Mouse (Mus musculus) liver, embryonic 12.5 days (tissue): Measurements from ENCODE around the gene Csn1s2b. TPM values are rescaled to one million over a fixed set of nuclear protein-coding genes. Genes with fewer than 3 reads are reported as not detected.
"Not testable (repeated sequence)": the region's sequence is repeated elsewhere in the genome, so short reads cannot be mapped to it uniquely, and the experiment has no call there.

Source experiments
- ATAC-seq: fragments of 200-750 bp; cut with Nextera tagmentation; 2 replicates; pipeline ENCODE4 v1.8.0; 2017; ENCODE audit warnings: moderate number of reproducible peaks, mild to moderate bottlenecking, moderate library complexity
- H3K27ac ChIP-seq: fragments of 300-500 bp; sonication (generic); 2 replicates; pipeline ENCODE4 v1.5.1; 2016; ENCODE audit warnings: mild to moderate bottlenecking
- H3K27me3 ChIP-seq: fragments of 300-500 bp; sonication (generic); replicated peaks from 2 replicates; pipeline ENCODE4 v1.6.1; 2016; ENCODE audit warnings: mild to moderate bottlenecking, moderate library complexity
- H3K36me3 ChIP-seq: fragments of 300-500 bp; sonication (generic); 2 replicates; pipeline ENCODE4 v1.6.1; 2016; ENCODE audit warnings: mild to moderate bottlenecking, moderate library complexity
- H3K4me1 ChIP-seq: fragments of 300-500 bp; sonication (generic); 2 replicates; pipeline ENCODE4 v1.6.1; 2016
- H3K4me2 ChIP-seq: fragments of 300-500 bp; sonication (generic); 2 replicates; pipeline ENCODE4 v1.6.1; 2016; ENCODE audit warnings: mild to moderate bottlenecking, moderate library complexity
- H3K4me3 ChIP-seq: fragments of 300-500 bp; sonication (generic); 2 replicates; pipeline ENCODE4 v1.5.1; 2016; ENCODE audit warnings: mild to moderate bottlenecking, moderate library complexity
- H3K9ac ChIP-seq: fragments of 300-500 bp; sonication (generic); 2 replicates; pipeline ENCODE4 v1.6.1; 2016; ENCODE audit warnings: mild to moderate bottlenecking, moderate library complexity
- H3K9me3 ChIP-seq: fragments of 300-500 bp; sonication (generic); replicated peaks from 2 replicates; pipeline ENCODE4 v1.6.1; 2016; ENCODE audit warnings: mild to moderate bottlenecking, moderate library complexity
- WGBS: fragments of 180-500 bp; shearing (Covaris S2); methylation state at CpG from one replicate; pipeline ENCODE4 v1.1.7; 2016; ENCODE audit not compliant: insufficient replicate concordance; 5-methylcytosine and 5-hydroxymethylcytosine counted together
- polyA plus RNA-seq: library from polyadenylated mRNA; unstranded; fragments of >200 nt; fragmentation: Nextera tagmentation; extraction: Ambion mirVana; gene quantifications from 2 replicates; pipeline ENCODE4 v1.2.1, GENCODE M21; 2016

The Csn1s2b gene
- polyA plus RNA-seq: not detected in 2 replicates

DNA sequence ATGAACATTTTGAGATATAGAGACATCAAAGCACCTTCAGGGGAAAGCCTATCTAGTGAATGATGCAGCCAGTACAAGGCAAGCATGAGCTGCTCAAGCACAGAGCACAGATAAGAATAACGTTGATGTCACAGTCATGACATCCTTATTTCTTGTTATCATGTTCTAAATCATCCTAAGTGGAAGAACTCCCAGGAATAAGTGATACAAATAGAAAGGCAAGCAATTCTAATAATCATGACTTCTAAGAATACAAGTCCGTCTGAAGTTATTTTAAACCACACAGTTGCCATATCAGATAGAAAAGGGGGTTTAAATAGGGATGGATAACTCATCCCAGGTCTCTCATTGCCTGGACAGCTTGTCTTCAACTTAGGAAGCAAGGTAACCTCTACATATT lies at the start of gene Csn1s2b:
Gene Csn1s2b (plus strand): TSS at position 301 of the 400 bp plus-strand sequence.
- 50% methylated on average over 2 of the region's 2 CpGs for WGBS
- Histone ChIP-seq H3K9me3 (no peaks in the 10 kb centered on the region), H3K4me1 (no peaks in the 10 kb centered on the region), H3K9ac (no peak within 1 kb of the TSS), H3K4me3 (no peak within 1 kb of the TSS), H3K36me3 (no peaks in the 10 kb centered on the region), H3K27me3 (no peaks in the 10 kb centered on the region), H3K27ac (no peak within 1 kb of the TSS), H3K4me2 (no peak within 1 kb of the TSS)
- ATAC-seq: no peak

DNA sequence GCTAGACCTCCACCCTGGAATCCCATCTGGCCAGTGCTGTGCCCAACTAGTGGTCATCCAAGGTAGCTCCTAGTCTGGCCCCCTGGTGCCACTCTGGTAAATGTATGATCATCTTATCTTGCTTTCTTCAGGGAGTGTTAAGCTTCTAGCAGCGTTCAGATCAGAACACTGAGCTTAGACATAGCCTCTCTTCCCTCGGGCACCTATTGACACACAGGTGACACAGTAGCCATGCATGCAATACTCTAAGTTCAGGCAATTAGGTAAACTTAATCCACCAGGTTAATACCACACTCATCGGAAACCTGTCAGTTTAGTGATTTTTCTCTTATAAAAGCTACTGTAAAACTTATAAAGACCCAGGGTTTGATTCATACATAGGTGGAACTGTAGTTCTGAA lies 43.3 kb upstream of the Csn1s2b start:
- H3K27me3 ChIP-seq: no peaks in the 10 kb centered on the region
- H3K9ac ChIP-seq: no peak overlapping the region
- no peak for ATAC-seq
- H3K9me3 ChIP-seq: no peaks in the 10 kb centered on the region
- 57% methylated on average over 3 of the region's 3 CpGs for WGBS
- H3K36me3 ChIP-seq: no peaks in the 10 kb centered on the region
- no peak overlapping the region for H3K4me2 ChIP-seq
- H3K4me3 ChIP-seq: no peak overlapping the region
- no peaks in the 10 kb centered on the region for H3K4me1 ChIP-seq
- no peak overlapping the region for H3K27ac ChIP-seq

DNA sequence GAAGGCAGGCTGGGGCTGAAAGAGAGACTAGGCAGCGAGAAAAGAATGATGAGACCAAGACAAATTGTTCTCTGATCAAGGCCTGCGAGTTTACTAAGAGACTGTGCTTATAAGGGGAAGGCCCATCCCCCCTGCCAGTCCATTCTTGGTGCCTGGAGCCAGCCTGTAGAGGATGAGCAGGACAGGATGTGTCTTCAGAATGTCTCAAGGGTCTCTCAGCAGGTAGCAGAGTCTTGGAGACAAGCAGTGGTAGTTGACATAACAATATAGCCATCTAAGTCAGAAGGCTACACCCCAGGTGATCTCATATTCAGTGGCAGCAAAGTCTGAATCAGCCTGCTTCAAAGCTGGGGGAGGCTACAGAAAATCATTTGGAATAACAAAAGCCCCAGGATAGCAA lies 35.7 kb upstream of the Csn1s2b start:
- not testable (repeated sequence) for H3K27me3 ChIP-seq, H3K4me1 ChIP-seq, H3K4me3 ChIP-seq, H3K36me3 ChIP-seq, ATAC-seq, H3K27ac ChIP-seq, H3K9ac ChIP-seq, H3K4me2 ChIP-seq, H3K9me3 ChIP-seq
- WGBS: 20% methylated on average over 2 of the region's 2 CpGs

DNA sequence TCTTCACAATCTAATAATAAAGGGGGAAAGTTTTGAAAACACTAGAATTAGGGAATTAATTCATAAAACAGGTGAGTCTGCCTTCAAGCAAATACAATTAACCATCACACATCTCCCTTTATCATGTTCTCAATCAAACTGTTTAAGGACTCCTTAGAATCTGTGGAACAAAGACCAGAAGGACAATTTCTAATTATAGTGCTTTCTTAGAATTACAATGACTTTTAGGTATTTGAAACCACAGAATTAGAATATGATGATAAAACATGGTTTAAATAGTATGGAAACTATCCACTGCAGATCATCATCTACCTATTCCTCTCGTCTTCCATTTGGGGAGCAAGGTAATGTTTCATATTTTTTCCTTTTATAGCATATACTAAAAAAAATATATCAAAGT lies 33.6 kb upstream of the Csn1s2b start, which contains the start of gene Csn1s2a:
Gene Csn1s2a (plus strand): TSS at position 301 of the 400 bp plus-strand sequence.
- no peak within 1 kb of the TSS for H3K27ac ChIP-seq
- H3K9me3 ChIP-seq: no peaks in the 10 kb centered on the region
- H3K4me3 ChIP-seq: no peak within 1 kb of the TSS
- no peak for ATAC-seq
- no peaks in the 10 kb centered on the region for H3K4me1 ChIP-seq
- 49% methylated on average over 1 of the region's 1 CpGs for WGBS
- no peak within 1 kb of the TSS for H3K9ac ChIP-seq
- no peak within 1 kb of the TSS for H3K4me2 ChIP-seq
- H3K36me3 ChIP-seq: no peaks in the 10 kb centered on the region
- H3K27me3 ChIP-seq: no peaks in the 10 kb centered on the region

DNA sequence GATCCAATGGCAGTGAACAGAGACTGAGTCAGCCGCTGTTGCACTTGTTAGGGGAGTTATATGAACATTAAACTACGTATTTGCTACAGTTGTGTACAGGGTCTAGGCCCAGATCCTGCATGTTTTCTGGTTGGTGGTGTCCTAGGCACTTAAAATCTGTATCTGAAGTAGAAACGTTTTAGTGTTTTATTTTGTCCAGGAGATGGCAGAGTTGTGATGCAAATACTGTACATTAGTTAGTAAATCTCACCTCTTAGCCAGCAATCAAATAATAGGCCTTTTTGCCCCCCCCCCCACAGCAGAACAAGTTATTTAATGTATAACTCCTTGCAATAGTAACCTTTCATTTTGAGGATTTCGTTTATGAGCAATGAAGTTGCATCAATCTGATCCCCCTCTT lies 25.2 kb upstream of the Csn1s2b start:
- WGBS: 38% methylated on average over 4 of the region's 4 CpGs

DNA sequence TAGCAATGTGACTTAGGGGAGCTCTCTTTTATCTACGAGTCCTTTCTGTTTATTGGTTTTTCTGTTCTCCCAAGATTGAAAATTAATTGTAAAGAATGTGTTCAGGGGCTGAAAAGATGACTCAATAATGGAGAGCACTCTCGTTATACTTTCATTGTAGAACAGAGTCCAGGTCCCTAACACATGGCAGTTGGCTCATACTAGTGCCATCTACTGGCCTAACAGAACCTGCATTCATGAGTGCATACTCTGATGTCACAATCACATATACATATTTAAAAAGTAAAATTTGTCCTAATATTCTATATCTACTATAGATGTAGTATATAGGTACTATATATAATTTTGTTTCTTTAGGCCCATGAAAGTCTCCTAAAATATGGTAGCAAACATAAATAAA lies 1.4 kb downstream of the Csn1s2b start:
- WGBS: 46% methylated on average over 2 of the region's 2 CpGs
- no peak overlapping the region for H3K27ac ChIP-seq
- ATAC-seq: no peak
- no peak overlapping the region for H3K4me3 ChIP-seq
- no peaks in the 10 kb centered on the region for H3K9me3 ChIP-seq
- H3K4me2 ChIP-seq: no peak overlapping the region
- H3K4me1 ChIP-seq: no peaks in the 10 kb centered on the region
- no peaks in the 10 kb centered on the region for H3K27me3 ChIP-seq
- no peak overlapping the region for H3K9ac ChIP-seq
- no peaks in the 10 kb centered on the region for H3K36me3 ChIP-seq

More for the DNA sequence above, 25.2 kb upstream of the Csn1s2b start:
- Histone ChIP-seq H3K27me3 (no peaks in the 10 kb centered on the region), H3K4me1 (no peaks in the 10 kb centered on the region), H3K27ac (no peak overlapping the region), H3K4me2 (no peak overlapping the region), H3K9ac (no peak overlapping the region), H3K9me3 (no peaks in the 10 kb centered on the region), H3K36me3 (no peaks in the 10 kb centered on the region), H3K4me3 (no peak overlapping the region)
- no peak for ATAC-seq

DNA sequence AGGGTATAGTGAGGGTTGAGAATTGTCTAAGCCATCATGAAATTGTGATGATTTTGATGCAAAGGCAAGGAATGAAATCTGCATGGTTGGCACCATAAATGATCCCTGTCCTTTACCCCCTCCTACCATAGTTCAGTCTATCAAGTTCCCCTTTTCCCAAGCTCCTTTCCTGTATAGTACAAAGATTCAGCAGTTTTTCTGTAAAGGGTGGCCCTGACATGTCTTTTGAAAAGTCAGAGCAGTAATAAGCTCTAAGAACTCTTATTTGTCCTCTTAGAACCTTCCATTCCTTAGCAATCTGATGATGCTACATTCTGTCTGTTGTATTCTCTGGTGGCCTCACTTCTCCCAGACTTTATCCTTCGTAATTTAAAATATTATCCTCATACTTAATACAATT lies 17.5 kb downstream of the Csn1s2b start, which contains the start of gene Prr27:
Gene Prr27 (plus strand): TSS at position 301 of the 400 bp plus-strand sequence.
- no peaks in the 10 kb centered on the region for H3K4me1 ChIP-seq
- H3K9ac ChIP-seq: no peak within 1 kb of the TSS
- H3K36me3 ChIP-seq: no peaks in the 10 kb centered on the region
- H3K27me3 ChIP-seq: no peaks in the 10 kb centered on the region
- H3K9me3 ChIP-seq: no peaks in the 10 kb centered on the region
- no peak within 1 kb of the TSS for H3K4me2 ChIP-seq
- no peak within 1 kb of the TSS for H3K27ac ChIP-seq
- no peak within 1 kb of the TSS for H3K4me3 ChIP-seq
- no peak for ATAC-seq
- 28% methylated on average over 1 of the region's 1 CpGs for WGBS

DNA sequence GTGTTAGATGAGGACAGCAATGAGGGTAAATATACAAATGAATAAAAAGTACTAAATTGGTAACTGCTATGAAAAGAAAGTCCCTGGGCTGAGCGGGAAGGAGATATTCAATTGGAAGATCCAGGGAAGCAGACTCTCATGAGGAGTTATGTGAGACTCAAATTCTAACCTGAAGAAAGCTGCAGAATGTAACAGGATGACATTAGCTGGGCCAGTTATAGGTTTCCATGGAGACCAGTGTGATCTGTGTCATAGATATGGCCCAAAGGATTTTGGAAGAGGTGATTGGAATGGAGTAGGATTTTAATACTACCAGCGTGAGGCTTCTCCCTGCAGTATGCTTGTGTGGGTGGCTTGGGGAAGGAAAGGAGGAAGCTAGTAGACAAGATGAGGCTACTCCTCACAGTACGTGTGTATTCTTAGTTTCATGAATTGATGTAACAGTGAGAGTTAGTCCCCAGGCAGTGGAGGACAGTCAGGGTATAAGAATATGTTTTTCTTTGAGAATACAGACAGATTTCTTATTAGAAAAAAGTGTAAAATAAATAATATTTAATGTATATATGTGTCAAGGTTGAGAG lies 47.3 kb downstream of the Csn1s2b start:
- H3K9ac ChIP-seq: no peak overlapping the region
- no peak for ATAC-seq
- H3K4me3 ChIP-seq: no peak overlapping the region
- no peaks in the 10 kb centered on the region; the same call in 1 of the 2 replicates for H3K9me3 ChIP-seq
- WGBS: 66% methylated on average over 3 of the region's 3 CpGs
- no peaks in the 10 kb centered on the region for H3K27me3 ChIP-seq
- H3K4me2 ChIP-seq: no peak overlapping the region
- no peaks in the 10 kb centered on the region for H3K36me3 ChIP-seq
- no peaks in the 10 kb centered on the region for H3K4me1 ChIP-seq
- H3K27ac ChIP-seq: no peak overlapping the region

DNA sequence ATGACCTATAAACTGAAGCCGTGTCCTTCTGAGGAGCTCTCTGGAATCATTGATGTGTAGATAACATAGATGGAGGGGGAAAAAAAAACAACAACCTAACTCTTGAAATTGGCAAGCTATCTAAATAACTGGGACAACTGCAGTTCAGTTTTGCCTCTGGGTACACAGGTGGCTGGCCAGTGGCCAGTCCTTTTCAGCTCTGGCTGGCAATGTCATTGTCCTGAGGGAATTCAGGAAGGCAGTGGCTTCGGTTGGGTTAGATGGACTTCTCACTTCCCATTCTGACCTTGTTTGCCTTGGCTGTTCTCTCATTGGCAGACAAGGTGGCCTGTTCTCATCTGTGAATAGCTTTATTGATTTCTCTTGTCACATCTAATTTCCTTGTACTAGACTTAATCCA lies 62.2 kb downstream of the Csn1s2b start:
- no peaks in the 10 kb centered on the region for H3K4me1 ChIP-seq
- H3K9me3 ChIP-seq: no peaks in the 10 kb centered on the region
- ATAC-seq: no peak
- no peaks in the 10 kb centered on the region for H3K27me3 ChIP-seq
- WGBS: 59% methylated on average over 2 of the region's 2 CpGs
- no peak overlapping the region for H3K4me2 ChIP-seq
- no peak overlapping the region for H3K9ac ChIP-seq
- no peak overlapping the region for H3K27ac ChIP-seq
- no peak overlapping the region for H3K4me3 ChIP-seq
- H3K36me3 ChIP-seq: no peaks in the 10 kb centered on the region

DNA sequence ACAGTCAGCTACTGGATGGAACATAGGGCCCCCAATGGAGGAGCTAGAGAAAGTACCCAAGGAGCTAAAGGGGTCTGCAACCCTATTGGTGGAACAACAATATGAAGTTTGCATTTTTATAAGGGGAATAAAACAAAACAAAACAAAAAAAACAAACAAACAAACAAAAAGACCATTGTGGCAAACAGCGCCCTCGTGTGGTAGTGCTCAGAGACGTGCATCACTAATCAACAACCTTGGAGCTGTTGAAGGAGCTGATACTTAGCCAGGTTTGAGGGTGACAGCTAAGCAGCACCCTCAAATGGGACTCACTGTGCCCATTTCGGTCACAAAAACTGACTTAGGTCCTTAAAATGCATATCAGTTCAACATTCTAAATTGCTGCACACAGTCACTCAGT lies 63.5 kb downstream of the Csn1s2b start:
- H3K36me3 ChIP-seq: no peaks in the 10 kb centered on the region
- WGBS: 24% methylated on average over 4 of the region's 4 CpGs
- no peaks in the 10 kb centered on the region for H3K9me3 ChIP-seq
- no peak for ATAC-seq
- H3K4me2 ChIP-seq: no peak overlapping the region
- H3K27ac ChIP-seq: no peak overlapping the region
- H3K27me3 ChIP-seq: no peaks in the 10 kb centered on the region
- H3K4me3 ChIP-seq: no peak overlapping the region
- H3K9ac ChIP-seq: no peak overlapping the region
- no peaks in the 10 kb centered on the region for H3K4me1 ChIP-seq

Other genes with a start within 250 kb of the Csn1s2b start
- 0.89 and 1.0 TPM in 2 replicates for gene Sult1d1, start 239.1 kb upstream of the Csn1s2b start, polyA plus RNA-seq
- not detected in 2 replicates for gene Sult1e1, start 216.5 kb upstream of the Csn1s2b start, polyA plus RNA-seq
- gene Csn1s1, start 141.9 kb upstream of the Csn1s2b start, polyA plus RNA-seq: not detected in 2 replicates
- not detected in 2 replicates for gene Csn2, start 108.5 kb upstream of the Csn1s2b start, polyA plus RNA-seq
- not detected in 2 replicates for gene Csn1s2a, start 33.5 kb upstream of the Csn1s2b start, polyA plus RNA-seq
- not detected in 2 replicates for gene Prr27, start 17.6 kb downstream of the Csn1s2b start, polyA plus RNA-seq
- not detected in 2 replicates for gene Odam, start 76.9 kb downstream of the Csn1s2b start, polyA plus RNA-seq
- gene Csn3, start 117.5 kb downstream of the Csn1s2b start, polyA plus RNA-seq: 0.12 TPM in 1 of 2 replicates, not detected in the other
- not detected in 2 replicates for gene 2310003L06Rik, start 161.4 kb downstream of the Csn1s2b start, polyA plus RNA-seq
- gene Gm28434, start 161.4 kb downstream of the Csn1s2b start, polyA plus RNA-seq: not detected in 2 replicates
- gene Cabs1, start 171.4 kb downstream of the Csn1s2b start, polyA plus RNA-seq: not detected in 2 replicates
- not detected in 2 replicates for gene Smr3a, start 194.5 kb downstream of the Csn1s2b start, polyA plus RNA-seq